Mouse (Mus musculus) MEL (cell line): Measurements from ENCODE around the gene Ccdc171. TPM values are rescaled to one million over a fixed set of nuclear protein-coding genes. Genes with fewer than 3 reads are reported as not detected.

Source experiments
- DNase-seq: peaks from one replicate; pipeline ENCODE4 v3.0.0; 2011; ENCODE audit warnings: low read depth, low spot score
- H3K27ac ChIP-seq: 2 replicates; pipeline ENCODE4 v1.5.1; 2012; ENCODE audit warnings: low read depth, mild to moderate bottlenecking, control low read depth, low read length, moderate library complexity; ENCODE audit not compliant: control insufficient read depth
- H3K27me3 ChIP-seq, 2 experiments: fragments of 150-350 bp in 1 of 2; sonication (generic) in 1 of 2; 2 replicates each; pipeline ENCODE4 v1.6.1; 2012; ENCODE audit warnings: low read length in 2 of 2, mild to moderate bottlenecking in 2 of 2, improper control_type of control experiment in 1 of 2, moderate library complexity in 1 of 2; ENCODE audit not compliant: insufficient read depth in 2 of 2, control insufficient read depth in 1 of 2
- H3K36me3 ChIP-seq, 2 experiments: 2 replicates each; pipeline ENCODE4 v1.6.1; 2012 to 2014; ENCODE audit warnings: low read length in 2 of 2, improper control_type of control experiment in 1 of 2, inconsistent platforms in 1 of 2, mild to moderate bottlenecking in 1 of 2; ENCODE audit not compliant: insufficient read depth in 2 of 2, control insufficient read depth in 1 of 2
- H3K4me1 ChIP-seq, 2 experiments: fragments of 150-350 bp in 1 of 2; sonication (generic) in 1 of 2; 2 replicates each; pipeline ENCODE4 v1.6.1; 2012; ENCODE audit warnings: low read length in 2 of 2, improper control_type of control experiment in 1 of 2, mild to moderate bottlenecking in 1 of 2; ENCODE audit not compliant: insufficient read depth in 2 of 2, control insufficient read depth in 1 of 2
- H3K4me3 ChIP-seq, 2 experiments: fragments of 150-350 bp in 1 of 2; sonication (generic) in 1 of 2; 2 replicates each; pipeline ENCODE4 v1.5.1; 2012; ENCODE audit warnings: low read depth in 2 of 2, low read length in 2 of 2, mild to moderate bottlenecking in 2 of 2, moderate library complexity in 2 of 2, control low read depth in 1 of 2, improper control_type of control experiment in 1 of 2; ENCODE audit not compliant: control insufficient read depth in 1 of 2, insufficient read depth in 1 of 2
- H3K79me2 ChIP-seq: 2 replicates; pipeline ENCODE4 v1.6.1; 2012; ENCODE audit warnings: mild to moderate bottlenecking, low read length, moderate library complexity; ENCODE audit not compliant: control insufficient read depth, poor library complexity, insufficient read depth
- H3K9ac ChIP-seq: 2 replicates; pipeline ENCODE4 v1.6.1; 2012; ENCODE audit warnings: low read depth, mild to moderate bottlenecking, control low read depth, low read length, moderate library complexity; ENCODE audit not compliant: control insufficient read depth, poor library complexity, severe bottlenecking
- H3K9me3 ChIP-seq: fragments of 150-350 bp; sonication (generic); replicated peaks from 2 replicates; pipeline ENCODE4 v1.6.1; 2012; ENCODE audit warnings: mild to moderate bottlenecking, low read length, improper control_type of control experiment, moderate library complexity; ENCODE audit not compliant: insufficient read depth
- BHLHE40 ChIP-seq: IDR thresholded peaks from 2 replicates; pipeline ENCODE4 v1.6.1; 2012; ENCODE audit warnings: low read depth, mild to moderate bottlenecking, inconsistent platforms, low read length, improper control_type of control experiment, borderline replicate concordance
- CHD2 ChIP-seq: IDR thresholded peaks from 2 replicates; pipeline ENCODE4 v1.6.1; 2011; ENCODE audit warnings: low read length, improper control_type of control experiment
- E2F4 ChIP-seq: IDR thresholded peaks from 2 replicates; pipeline ENCODE4 v1.6.1; 2011; ENCODE audit warnings: low read depth, low read length, improper control_type of control experiment, borderline replicate concordance
- ELF1 ChIP-seq: IDR thresholded peaks from 2 replicates; pipeline ENCODE4 v1.6.1; 2014; ENCODE audit warnings: low read depth, mild to moderate bottlenecking, inconsistent platforms, low read length, improper control_type of control experiment, moderate library complexity
- EP300 ChIP-seq, 2 experiments: IDR thresholded peaks; 2 replicates each; pipeline ENCODE4 v1.6.1; 2011; ENCODE audit warnings: improper control_type of control experiment in 2 of 2, low read length in 2 of 2, low read depth in 1 of 2, mild to moderate bottlenecking in 1 of 2
- ETS1 ChIP-seq: IDR thresholded peaks from 2 replicates; pipeline ENCODE4 v1.6.1; 2012; ENCODE audit warnings: low read depth, mild to moderate bottlenecking, inconsistent platforms, low read length, improper control_type of control experiment, moderate library complexity
- GABPA ChIP-seq: IDR thresholded peaks from 2 replicates; pipeline ENCODE4 v1.6.1; 2012; ENCODE audit warnings: low read depth, mild to moderate bottlenecking, inconsistent platforms, low read length, improper control_type of control experiment, moderate library complexity
- GATA1 ChIP-seq: IDR thresholded peaks from 2 replicates; pipeline ENCODE4 v1.6.1; 2011; ENCODE audit warnings: low read depth, low read length, improper control_type of control experiment
- JUND ChIP-seq: IDR thresholded peaks from 2 replicates; pipeline ENCODE4 v1.6.1; 2011; ENCODE audit warnings: low read depth, mild to moderate bottlenecking, improper control_type of control experiment, low read length
- KAT2A ChIP-seq: conservative IDR thresholded peaks from 2 replicates; pipeline ENCODE4 v1.6.1; 2012; ENCODE audit warnings: low read depth, low read length, improper control_type of control experiment, inconsistent platforms
- MAFK ChIP-seq: IDR thresholded peaks from 2 replicates; pipeline ENCODE4 v1.6.1; 2011; ENCODE audit warnings: low read depth, mild to moderate bottlenecking, low read length, improper control_type of control experiment, borderline replicate concordance
- MAX ChIP-seq: IDR thresholded peaks from 2 replicates; pipeline ENCODE4 v1.6.1; 2011; ENCODE audit warnings: low read length, improper control_type of control experiment
- MAZ ChIP-seq: IDR thresholded peaks from 2 replicates; pipeline ENCODE4 v1.6.1; 2012; ENCODE audit warnings: low read depth, mild to moderate bottlenecking, inconsistent platforms, low read length, improper control_type of control experiment
- MEF2A ChIP-seq: IDR thresholded peaks from 2 replicates; pipeline ENCODE4 v1.6.1; 2014; ENCODE audit warnings: low read depth, mild to moderate bottlenecking, inconsistent platforms, low read length, improper control_type of control experiment; ENCODE audit not compliant: poor library complexity, insufficient replicate concordance, severe bottlenecking; ENCODE audit errors: extremely low read depth
- MYB ChIP-seq: IDR thresholded peaks from 2 replicates; pipeline ENCODE4 v1.6.1; 2011; ENCODE audit warnings: mild to moderate bottlenecking, low read depth, low read length, improper control_type of control experiment
- MYC ChIP-seq: IDR thresholded peaks from 2 replicates; pipeline ENCODE4 v1.6.1; 2011; ENCODE audit warnings: low read depth, mild to moderate bottlenecking, low read length, improper control_type of control experiment, moderate library complexity
- NELFE ChIP-seq: IDR thresholded peaks from 2 replicates; pipeline ENCODE4 v1.6.1; 2011; ENCODE audit warnings: low read depth, low read length, improper control_type of control experiment
- NRF1 ChIP-seq: IDR thresholded peaks from 2 replicates; pipeline ENCODE4 v1.6.1; 2014; ENCODE audit warnings: low read depth, mild to moderate bottlenecking, inconsistent platforms, low read length, improper control_type of control experiment, moderate library complexity; ENCODE audit not compliant: poor library complexity, insufficient read depth, severe bottlenecking
- POLR2A ChIP-seq, 2 experiments: IDR thresholded peaks; 2 replicates each; pipeline ENCODE4 v1.6.1; 2011 to 2012; ENCODE audit warnings: low read length in 2 of 2, mild to moderate bottlenecking in 2 of 2, control low read depth in 1 of 2, improper control_type of control experiment in 1 of 2, low read depth in 1 of 2, moderate library complexity in 1 of 2; ENCODE audit not compliant: control insufficient read depth in 1 of 2, insufficient read depth in 1 of 2, poor library complexity in 1 of 2
- POLR2AphosphoS2 ChIP-seq: IDR thresholded peaks from 2 replicates; pipeline ENCODE4 v1.6.1; 2011; ENCODE audit warnings: low read length, improper control_type of control experiment
- POLR2AphosphoS5 ChIP-seq: IDR thresholded peaks from 2 replicates; pipeline ENCODE4 v1.6.1; 2012; ENCODE audit warnings: low read depth, borderline replicate concordance, mild to moderate bottlenecking, inconsistent platforms, low read length, moderate library complexity, mixed read lengths
- RAD21 ChIP-seq: IDR thresholded peaks from 2 replicates; pipeline ENCODE4 v1.6.1; 2011; ENCODE audit warnings: mild to moderate bottlenecking, low read depth, low read length, improper control_type of control experiment
- RCOR1 ChIP-seq: IDR thresholded peaks from 2 replicates; pipeline ENCODE4 v1.6.1; 2012; ENCODE audit warnings: low read depth, mild to moderate bottlenecking, inconsistent platforms, low read length, improper control_type of control experiment
- SIN3A ChIP-seq: IDR thresholded peaks from 2 replicates; pipeline ENCODE4 v1.6.1; 2012; ENCODE audit warnings: low read length, improper control_type of control experiment, inconsistent platforms
- SMC3 ChIP-seq: IDR thresholded peaks from 2 replicates; pipeline ENCODE4 v1.6.1; 2011; ENCODE audit warnings: low read depth, low read length, improper control_type of control experiment
- TAL1 ChIP-seq: IDR thresholded peaks from 2 replicates; pipeline ENCODE4 v1.6.1; 2012; ENCODE audit warnings: mild to moderate bottlenecking, inconsistent platforms, low read length, moderate library complexity, mixed read lengths
- TBP ChIP-seq: IDR thresholded peaks from 2 replicates; pipeline ENCODE4 v1.8.0; 2011; ENCODE audit warnings: low read depth, low read length, improper control_type of control experiment
- TCF12 ChIP-seq: IDR thresholded peaks from 2 replicates; pipeline ENCODE4 v1.6.1; 2014; ENCODE audit warnings: low read depth, mild to moderate bottlenecking, inconsistent platforms, low read length, improper control_type of control experiment, moderate library complexity
- UBTF ChIP-seq: IDR thresholded peaks from 2 replicates; pipeline ENCODE4 v1.6.1; 2012; ENCODE audit warnings: low read depth, mild to moderate bottlenecking, inconsistent platforms, low read length, improper control_type of control experiment, moderate library complexity, borderline replicate concordance; ENCODE audit not compliant: insufficient read depth
- USF1 ChIP-seq: IDR thresholded peaks from 2 replicates; pipeline ENCODE4 v1.6.1; 2014; ENCODE audit warnings: low read depth, mild to moderate bottlenecking, inconsistent platforms, low read length, improper control_type of control experiment, moderate library complexity
- USF2 ChIP-seq, 2 experiments: IDR thresholded peaks; 2 replicates each; pipeline ENCODE4 v1.6.1; 2011 to 2012; ENCODE audit warnings: improper control_type of control experiment in 2 of 2, low read length in 2 of 2, borderline replicate concordance in 1 of 2, inconsistent platforms in 1 of 2, low read depth in 1 of 2, mild to moderate bottlenecking in 1 of 2; ENCODE audit not compliant: insufficient read depth in 1 of 2
- ZC3H11A ChIP-seq: IDR thresholded peaks from 2 replicates; pipeline ENCODE4 v1.6.1; 2012; ENCODE audit warnings: low read depth, mild to moderate bottlenecking, inconsistent platforms, low read length, improper control_type of control experiment
- ZKSCAN1 ChIP-seq: IDR thresholded peaks from 2 replicates; pipeline ENCODE4 v1.6.1; 2012; ENCODE audit warnings: low read depth, mild to moderate bottlenecking, inconsistent platforms, low read length, improper control_type of control experiment, moderate library complexity
- ZMIZ1 ChIP-seq: IDR thresholded peaks from 2 replicates; pipeline ENCODE4 v1.6.1; 2012; ENCODE audit warnings: low read depth, mild to moderate bottlenecking, inconsistent platforms, low read length, improper control_type of control experiment, moderate library complexity
- ZNF384 ChIP-seq: IDR thresholded peaks from 2 replicates; pipeline ENCODE4 v1.6.1; 2012; ENCODE audit warnings: low read depth, mild to moderate bottlenecking, inconsistent platforms, low read length, improper control_type of control experiment
- polyA plus RNA-seq, 2 experiments: library from polyadenylated mRNA; stranded (reverse) in 1 of 2; unstranded in 1 of 2; fragments of >175 nt in 1 of 2; fragments of >200 nt in 1 of 2; gene quantifications; 2 replicates each; pipeline versions ENCODE4 v1.2.1 to v1.2.4; 2012; ENCODE audit warnings: low replicate concordance in 2 of 2, low read depth in 1 of 2; ENCODE audit not compliant: insufficient read length in 2 of 2, insufficient read depth in 1 of 2, missing spikeins in 1 of 2
- total RNA-seq: library from RNA; depleted of rRNA; stranded (reverse); fragments of 300-350 nt; gene quantifications from 2 replicates; pipeline ENCODE4 v1.2.3, GENCODE M21; 2012

Ccdc171 gene
- total and polyA plus RNA-seq, 3 experiments = 1.6 to 1.8 TPM; not detected in 1

DNA sequence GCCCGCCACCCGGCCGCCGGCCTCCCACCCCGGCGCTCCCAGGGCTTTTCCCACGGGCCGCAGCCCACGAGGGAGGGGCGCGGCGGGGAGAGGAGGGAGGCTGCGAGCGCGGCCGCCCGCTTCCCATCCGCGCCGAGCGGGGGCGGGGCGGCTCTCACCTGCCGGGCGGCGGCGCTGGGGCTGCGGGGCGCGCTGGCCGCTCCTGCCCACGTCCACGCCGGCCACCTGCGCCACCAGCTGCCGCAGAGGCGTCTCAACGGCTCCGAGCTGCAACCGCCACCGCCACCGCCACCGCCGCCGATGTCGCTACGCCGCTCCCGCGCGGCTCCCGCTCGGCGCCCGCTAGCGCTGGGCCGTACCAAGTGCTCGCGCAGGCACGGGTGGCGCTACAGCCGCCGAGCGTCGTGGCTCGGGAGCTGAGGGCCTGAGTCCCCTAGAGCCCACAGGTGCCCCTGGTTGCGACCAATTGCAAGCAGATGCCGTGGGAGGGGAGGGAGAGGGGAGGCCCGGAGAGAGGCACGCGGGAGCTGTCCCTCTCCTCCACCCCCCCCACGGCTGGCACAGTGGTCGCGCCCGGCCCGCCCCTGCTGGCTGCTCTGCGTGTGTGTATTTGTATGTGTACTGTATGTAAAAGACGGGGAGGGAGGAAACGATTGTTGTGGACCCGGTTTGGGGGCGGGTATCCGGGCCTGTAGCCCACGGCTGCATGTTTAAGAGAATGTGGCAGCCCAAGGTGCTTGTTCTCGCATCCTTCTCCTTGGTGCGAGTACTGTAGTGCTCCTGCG lies 39.0 kb upstream of the Ccdc171 start, which contains the start of gene Psip1:
TSS of gene Psip1 (minus strand) at position 343 of the 785 bp plus-strand sequence.
- H3K27me3 ChIP-seq = no peaks in the 10 kb centered on the region
- H3K79me2 ChIP-seq = peaks cover 28% of the 10 kb centered on the region
- DNase-seq = peak; percentile 92
- peak within 1 kb of the TSS; percentile 96 for H3K4me3 ChIP-seq
- peak within 1 kb of the TSS; percentile 94 for H3K27ac ChIP-seq
- peaks cover 3 to 6% of the 10 kb centered on the region in 2 experiments for H3K4me1 ChIP-seq
- H3K9ac ChIP-seq = peak within 1 kb of the TSS; percentile 98
- no peaks in the 10 kb centered on the region for H3K9me3 ChIP-seq
- peaks cover 16 to 17% of the 10 kb centered on the region in 2 experiments for H3K36me3 ChIP-seq
- TF ChIP-seq USF1 (no peak), MAZ (peak; percentile 89), KAT2A (no peak), EP300 (IDR thresholded peaks at IDR 0.05; ENCODE audit: low read depth in 1 of 2, low read length in 2 of 2) (no peak), ZMIZ1 (peak; percentile 69; the same call in 1 of the 2 replicates), NRF1 (peak; percentile 2; the same call in 1 of the 2 replicates), ZC3H11A (no peak), BHLHE40 (no peak), MAX (peak; percentile 36; the same call in 1 of the 2 replicates), TBP (peak; percentile 61; the same call in 1 of the 2 replicates), MEF2A (no peak), USF2 (IDR thresholded peaks at IDR 0.05; ENCODE audit: borderline replicate concordance in 1 of 2, insufficient read depth in 1 of 2, low read depth in 1 of 2, low read length in 2 of 2) (no peak), MAFK (no peak), POLR2AphosphoS2 (0 out of 2 replicates have a peak, but pooled peaks have one; percentile 13), MYB (no peak), CHD2 (no peak), TAL1 (no peak), RCOR1 (no peak), POLR2A (IDR thresholded peaks at IDR 0.05; ENCODE audit: control insufficient read depth in 1 of 2, insufficient read depth in 1 of 2, low read depth in 1 of 2, low read length in 2 of 2, poor library complexity in 1 of 2) (peak; percentile 46 to 67), GABPA (no peak), POLR2AphosphoS5 (no peak), E2F4 (0 out of 2 replicates have a peak, but pooled peaks have one; percentile 64), ZNF384 (no peak), ZKSCAN1 (no peak), ETS1 (no peak), NELFE (peak; percentile 71), JUND (no peak), MYC (no peak), SIN3A (peak; percentile 69), ELF1 (no peak), SMC3 (no peak), UBTF (no peak), TCF12 (peak; percentile 28; the same call in 1 of the 2 replicates), GATA1 (no peak), RAD21 (no peak)
